Mouse (Mus musculus) megakaryocyte, adult 5-6 weeks (primary cell): ENCODE data around the gene Zfp991. TPM values are rescaled to one million over a fixed set of nuclear protein-coding genes. Genes with fewer than 3 reads are reported as not detected.

ENCODE experiments used
- total RNA-seq, 2 experiments: library from RNA; stranded (forward) in 1 of 2; stranded (reverse) in 1 of 2; fragments of 153-499, 151-499 nt in 1 of 2; fragments of 221-1000, 200-1000 nt in 1 of 2; gene quantifications; 2 replicates each; pipeline versions ENCODE4 v1.2.3 to v1.2.4; 2015 to 2017

The Zfp991 gene
- total RNA-seq, 2 experiments from 2014 or later = 39.6 to 68.8 TPM

Other genes starting within 250 kb of the Zfp991 start
- not detected in 2 replicates for gene Gm21411, start 222.4 kb upstream of the Zfp991 start, total RNA-seq (2015)
- not detected in 2 replicates for gene Gm21411, start 222.4 kb upstream of the Zfp991 start, total RNA-seq (2017)
- gene Zfp989, start 160.1 kb upstream of the Zfp991 start, total RNA-seq (2015) = not detected in 2 replicates
- gene Zfp989, start 160.1 kb upstream of the Zfp991 start, total RNA-seq (2017) = not detected in 2 replicates
- gene Rex2, start 110.2 kb upstream of the Zfp991 start, total RNA-seq (2015) = not detected in 2 replicates
- not detected in 2 replicates for gene Rex2, start 110.2 kb upstream of the Zfp991 start, total RNA-seq (2017)
- 0.07 TPM in 1 of 2 replicates, not detected in the other for gene Zfp988, start 173.6 kb downstream of the Zfp991 start, total RNA-seq (2015)
- 0.33 TPM in 1 of 2 replicates, not detected in the other for gene Zfp988, start 173.6 kb downstream of the Zfp991 start, total RNA-seq (2017)
- not detected in 2 replicates for gene Zfp978, start 229.3 kb downstream of the Zfp991 start, total RNA-seq (2015)
- not detected in 2 replicates for gene Zfp978, start 229.3 kb downstream of the Zfp991 start, total RNA-seq (2017)